Mouse (Mus musculus) hindbrain, postnatal 0 days (tissue): ENCODE measurements around the gene 1110032F04Rik. TPM values are rescaled to one million over a fixed set of nuclear protein-coding genes. Genes with fewer than 3 reads are reported as not detected.

Experiments used
- ATAC-seq: fragments of 200-750 bp; cut with Nextera tagmentation; 2 replicates; pipeline ENCODE4 v1.8.0; 2017; ENCODE audit warnings: mild to moderate bottlenecking, moderate TSS enrichment, moderate library complexity
- DNase-seq: peaks from one replicate; pipeline ENCODE4 v3.0.0-alpha.2; 2015; ENCODE audit warnings: low spot score
- H3K27ac ChIP-seq: fragments of 300-500 bp; sonication (generic); 2 replicates; pipeline ENCODE4 v1.5.1; 2014; ENCODE audit warnings: mild to moderate bottlenecking
- H3K27me3 ChIP-seq: fragments of 300-500 bp; sonication (generic); 2 replicates; pipeline ENCODE4 v1.6.1; 2014; ENCODE audit warnings: low read length, mixed read lengths; ENCODE audit not compliant: insufficient read depth
- H3K36me3 ChIP-seq: fragments of 300-500 bp; sonication (generic); 2 replicates; pipeline ENCODE4 v1.6.1; 2014; ENCODE audit warnings: low read length, mixed read lengths; ENCODE audit not compliant: insufficient read depth
- H3K4me1 ChIP-seq: fragments of 300-500 bp; sonication (generic); 2 replicates; pipeline ENCODE4 v1.6.1; 2014; ENCODE audit warnings: antibody characterized with exemption, low read length, mixed read lengths; ENCODE audit not compliant: insufficient read depth
- H3K4me2 ChIP-seq: fragments of 300-500 bp; sonication (generic); 2 replicates; pipeline ENCODE4 v1.6.1; 2014; ENCODE audit warnings: low read depth, mild to moderate bottlenecking, low read length, moderate library complexity, mixed read lengths
- H3K4me3 ChIP-seq: fragments of 300-500 bp; sonication (generic); 2 replicates; pipeline ENCODE4 v1.5.1; 2014; ENCODE audit warnings: low read length
- H3K9ac ChIP-seq: fragments of 300-500 bp; sonication (generic); replicated peaks from 2 replicates; pipeline ENCODE4 v1.6.1; 2014; ENCODE audit warnings: mild to moderate bottlenecking, low read length, moderate library complexity, mixed read lengths
- H3K9me3 ChIP-seq: fragments of 300-500 bp; sonication (generic); 2 replicates; pipeline ENCODE4 v1.6.1; 2016; ENCODE audit warnings: low read length, mixed read lengths
- CTCF ChIP-seq: IDR thresholded peaks from 2 replicates; pipeline ENCODE4 v1.5.1; 2016; ENCODE audit warnings: antibody characterized with exemption, control low read depth, low read depth
- WGBS: fragments of 180-500 bp; shearing (Covaris S2); extraction: QIAGEN DNeasy Blood & Tissue Kit; methylation state at CpG from one replicate; pipeline ENCODE4 v1.1.7; 2014; 5-methylcytosine and 5-hydroxymethylcytosine counted together
- polyA plus RNA-seq: library from polyadenylated mRNA; unstranded; fragments of >200 nt; fragmentation: Nextera tagmentation; extraction: Ambion mirVana; gene quantifications from 2 replicates; pipeline ENCODE4 v1.2.1, GENCODE M21; 2015
- total RNA-seq: library from RNA; depleted of rRNA; stranded (reverse); fragments of >200 nt; gene quantifications from 2 replicates; pipeline ENCODE4 v1.2.3, GENCODE M21; 2014; rRNA removed

Gene 1110032F04Rik
- total RNA-seq (29.0 and 32.0 TPM in 2 replicates), polyA plus RNA-seq (4.8 and 5.2 TPM in 2 replicates)

DNA sequence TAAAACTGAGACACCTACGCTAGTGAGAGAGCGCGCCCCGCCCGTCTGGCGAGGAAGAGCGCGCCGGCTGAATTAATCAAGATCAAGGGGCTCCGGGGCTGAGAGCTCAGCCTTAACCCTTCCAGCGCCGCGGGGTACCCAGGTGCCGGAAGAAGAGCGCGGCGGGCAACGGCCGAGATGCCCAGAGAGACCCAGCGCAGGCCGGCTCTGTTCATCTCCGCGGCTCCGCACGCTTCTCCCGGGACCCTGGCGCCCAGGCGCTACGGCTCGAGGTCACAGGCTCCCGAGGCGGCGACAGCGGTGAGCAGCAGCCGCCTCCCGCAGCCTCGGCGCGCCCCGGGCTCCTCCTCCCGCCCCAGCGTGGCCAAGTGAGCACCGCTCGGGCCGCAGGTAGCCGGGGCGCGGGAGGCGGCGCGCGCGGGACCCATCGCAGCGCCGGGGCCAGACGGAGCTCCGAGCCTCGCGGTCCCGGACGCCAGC, at the start of gene 1110032F04Rik:
TSS of gene 1110032F04Rik (plus strand) at position 376 of the 480 bp plus-strand sequence.
- under 1% methylated on average over 49 of the region's 62 CpGs for WGBS
- H3K9me3 ChIP-seq, result no peaks in the 10 kb centered on the region
- H3K4me2 ChIP-seq, result peak within 1 kb of the TSS; percentile 87
- no peaks in the 10 kb centered on the region for H3K27me3 ChIP-seq
- H3K4me1 ChIP-seq, result no peaks in the 10 kb centered on the region
- H3K27ac ChIP-seq, result peak within 1 kb of the TSS; percentile 41
- H3K4me3 ChIP-seq, result peak within 1 kb of the TSS; percentile 73
- ATAC-seq (peak; percentile 80), DNase-seq (peak; percentile 77)
- no peak for TF ChIP-seq CTCF
- no peaks in the 10 kb centered on the region for H3K36me3 ChIP-seq
- peak within 1 kb of the TSS; percentile 76 for H3K9ac ChIP-seq

DNA sequence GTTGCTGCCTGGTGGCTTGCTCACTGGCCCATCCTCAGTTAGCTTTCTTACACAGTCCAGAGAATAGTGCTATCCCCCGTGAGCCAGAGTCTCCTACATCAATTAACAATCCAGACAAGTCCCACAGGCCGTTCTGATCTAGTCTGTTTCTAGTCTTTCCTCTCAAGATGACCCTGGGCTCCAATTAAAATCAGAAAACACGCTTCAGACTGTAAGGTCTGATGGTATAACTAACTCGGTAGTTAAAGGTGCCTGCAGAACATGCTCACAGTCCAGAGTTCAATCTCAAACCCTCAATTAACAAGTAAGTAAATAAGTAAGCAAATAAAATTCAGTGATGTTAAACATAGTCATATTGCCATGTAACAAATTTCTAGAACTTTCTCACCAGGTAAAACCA, 48.0 kb upstream of the 1110032F04Rik start:
- H3K4me1 ChIP-seq, result peaks cover 12% of the 10 kb centered on the region; the same call in 1 of the 2 replicates
- H3K4me2 ChIP-seq, result no peak overlapping the region
- 58% methylated on average over 4 of the region's 4 CpGs for WGBS
- no peak for TF ChIP-seq CTCF
- DNase-seq, result no peak
- H3K27ac ChIP-seq, result no peak overlapping the region
- no peak overlapping the region for H3K4me3 ChIP-seq
- H3K27me3 ChIP-seq, result no peaks in the 10 kb centered on the region
- ATAC-seq, result no peak
- no peaks in the 10 kb centered on the region for H3K9me3 ChIP-seq
- no peak overlapping the region for H3K9ac ChIP-seq
- H3K36me3 ChIP-seq, result no peaks in the 10 kb centered on the region

- DNase-seq (peak; percentile 65), ATAC-seq (peak; percentile 92)
- Histone ChIP-seq H3K36me3 (no peaks in the 10 kb centered on the region), H3K4me2 (no peak overlapping the region), H3K9me3 (no peaks in the 10 kb centered on the region), H3K27me3 (no peaks in the 10 kb centered on the region), H3K4me3 (no peak overlapping the region), H3K9ac (no peak overlapping the region), H3K4me1 (peaks cover 12% of the 10 kb centered on the region; the same call in 1 of the 2 replicates), H3K27ac (peak overlapping the region; percentile 59)
- 21% methylated on average over 5 of the region's 5 CpGs for WGBS
- no peak for TF ChIP-seq CTCF
These were observed 47.5 kb upstream of the 1110032F04Rik start for GRCm38 (mm10) chr3:68821926-68822341.

DNA sequence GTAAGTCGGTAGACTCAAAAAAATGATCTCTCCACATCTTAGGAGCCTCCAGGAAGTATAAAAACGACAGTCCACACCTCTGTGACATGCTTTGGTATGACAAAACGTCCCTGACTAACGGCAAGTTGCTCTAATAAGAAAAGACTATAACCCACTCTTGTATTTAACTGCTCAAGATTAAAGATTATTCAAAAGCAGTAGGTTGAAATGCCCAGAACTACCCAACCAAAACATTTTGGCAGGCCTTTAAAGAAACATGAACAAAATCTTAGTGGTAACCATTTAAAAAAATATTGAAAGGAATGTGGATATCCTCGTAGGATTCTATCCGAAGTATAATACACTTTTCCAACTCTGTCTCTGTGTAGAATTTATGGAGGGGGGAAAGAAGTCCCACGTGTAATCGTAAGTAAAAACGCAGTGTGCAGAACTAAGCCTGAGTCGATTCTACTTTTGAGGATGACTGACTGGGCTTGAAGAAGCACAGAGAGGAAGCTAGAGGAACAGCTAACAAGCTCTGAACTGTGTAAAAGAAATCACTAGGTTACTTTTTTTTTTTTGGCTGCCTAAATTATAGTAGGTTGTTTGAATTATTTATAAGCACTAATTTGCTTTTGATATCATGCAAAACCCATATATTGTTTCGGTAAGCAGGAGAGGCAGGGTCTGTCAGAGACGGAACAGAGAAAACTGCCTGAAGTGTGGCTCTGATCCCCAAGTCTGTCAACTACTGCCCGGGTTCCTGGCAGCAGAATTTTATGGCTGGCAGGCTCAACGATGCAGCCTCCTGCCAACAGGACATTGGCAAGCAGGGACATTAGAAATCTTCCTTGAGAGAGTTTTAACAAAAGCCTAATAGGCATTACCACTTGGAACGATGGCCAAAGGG, 45.3 kb upstream of the 1110032F04Rik start:
- Histone ChIP-seq H3K36me3 (no peaks in the 10 kb centered on the region), H3K9me3 (no peaks in the 10 kb centered on the region), H3K27me3 (no peaks in the 10 kb centered on the region), H3K9ac (no peak overlapping the region), H3K27ac (peak overlapping the region; percentile 64; the same call in 1 of the 2 replicates), H3K4me1 (peaks cover 12% of the 10 kb centered on the region; the same call in 1 of the 2 replicates), H3K4me2 (peak overlapping the region; percentile 16; the same call in 1 of the 2 replicates), H3K4me3 (no peak overlapping the region)
- no peak for TF ChIP-seq CTCF
- peak; percentile 88 for DNase-seq
- 41% methylated on average over 15 of the region's 15 CpGs for WGBS
- peak; percentile 85 for ATAC-seq

DNA sequence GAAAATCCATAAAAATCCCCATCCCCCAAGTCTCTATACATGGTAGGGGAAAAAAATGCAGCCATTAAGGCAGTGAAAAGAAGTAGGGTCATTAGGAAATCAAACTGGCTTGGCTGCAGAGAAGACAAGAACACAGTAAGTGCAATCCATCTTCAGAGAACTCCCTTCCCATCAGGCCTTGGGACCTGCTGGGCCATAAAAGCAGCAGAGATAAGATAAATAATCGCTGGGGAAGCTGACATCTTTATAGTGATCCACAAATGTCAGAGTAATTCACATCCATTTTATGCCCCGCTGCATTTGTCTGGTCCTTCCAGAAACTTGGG, 44.7 kb upstream of the 1110032F04Rik start:
- peak overlapping the region; percentile 16; the same call in 1 of the 2 replicates for H3K4me2 ChIP-seq
- no peak for DNase-seq
- WGBS, result 24% methylated on average over 2 of the region's 2 CpGs

GRCm38 (mm10) chr3:68825151-68825550, 44.2 kb upstream of the 1110032F04Rik start:
- Histone ChIP-seq H3K9ac (no peak overlapping the region), H3K27me3 (no peaks in the 10 kb centered on the region), H3K9me3 (no peaks in the 10 kb centered on the region), H3K4me3 (no peak overlapping the region), H3K36me3 (no peaks in the 10 kb centered on the region), H3K4me2 (no peak overlapping the region), H3K27ac (peak overlapping the region; percentile 64), H3K4me1 (peaks cover 12% of the 10 kb centered on the region; the same call in 1 of the 2 replicates)
- DNase-seq (peak; percentile 61), ATAC-seq (no peak; the same call in 1 of the 2 replicates)
- WGBS, result 38% methylated on average over 8 of the region's 8 CpGs
- no peak for TF ChIP-seq CTCF

More for the DNA sequence above, 44.7 kb upstream of the 1110032F04Rik start:
- Histone ChIP-seq H3K9ac (no peak overlapping the region), H3K27me3 (no peaks in the 10 kb centered on the region), H3K36me3 (no peaks in the 10 kb centered on the region), H3K4me1 (peaks cover 12% of the 10 kb centered on the region; the same call in 1 of the 2 replicates), H3K9me3 (no peaks in the 10 kb centered on the region), H3K4me3 (no peak overlapping the region), H3K27ac (peak overlapping the region; percentile 64)
- TF ChIP-seq CTCF, result no peak
- ATAC-seq, result no peak
